Mouse (Mus musculus) limb, embryonic 10.5 days (tissue): Measurements from ENCODE around the gene Rad9a. TPM values are rescaled to one million over a fixed set of nuclear protein-coding genes. Genes with fewer than 3 reads are reported as not detected.

Experiments
- DNase-seq: peaks from one replicate; pipeline ENCODE4 v3.0.0-alpha.2; 2017; ENCODE audit warnings: low spot score
- H3K27ac ChIP-seq: fragments of 300-500 bp; sonication (generic); 2 replicates; pipeline ENCODE4 v1.5.1; 2016; ENCODE audit warnings: mild to moderate bottlenecking
- H3K27me3 ChIP-seq: fragments of 300-500 bp; sonication (generic); 2 replicates; pipeline ENCODE4 v1.6.1; 2016; ENCODE audit warnings: low read depth, mild to moderate bottlenecking; ENCODE audit not compliant: poor library complexity, severe bottlenecking
- H3K36me3 ChIP-seq: fragments of 300-500 bp; sonication (generic); 2 replicates; pipeline ENCODE4 v1.6.1; 2016; ENCODE audit warnings: mild to moderate bottlenecking, moderate library complexity
- H3K4me1 ChIP-seq: fragments of 300-500 bp; sonication (generic); 2 replicates; pipeline ENCODE4 v1.6.1; 2016
- H3K4me3 ChIP-seq: fragments of 300-500 bp; sonication (generic); 2 replicates; pipeline ENCODE4 v1.5.1; 2016; ENCODE audit warnings: mild to moderate bottlenecking, moderate library complexity
- H3K9me3 ChIP-seq: fragments of 300-500 bp; sonication (generic); replicated peaks from 2 replicates; pipeline ENCODE4 v1.6.1; 2016; ENCODE audit warnings: mild to moderate bottlenecking
- WGBS: fragments of 180-500 bp; shearing (Covaris S2); methylation state at CpG from one replicate; pipeline ENCODE4 v1.1.7; 2016; 5-methylcytosine and 5-hydroxymethylcytosine counted together
- polyA plus RNA-seq: library from polyadenylated mRNA; unstranded; fragments of >200 nt; fragmentation: Nextera tagmentation; extraction: Ambion mirVana; gene quantifications from 2 replicates; pipeline ENCODE4 v1.2.1, GENCODE M21; 2016

The Rad9a gene
- polyA plus RNA-seq, 1 experiment from 2014 or later: 58.2 TPM

DNA sequence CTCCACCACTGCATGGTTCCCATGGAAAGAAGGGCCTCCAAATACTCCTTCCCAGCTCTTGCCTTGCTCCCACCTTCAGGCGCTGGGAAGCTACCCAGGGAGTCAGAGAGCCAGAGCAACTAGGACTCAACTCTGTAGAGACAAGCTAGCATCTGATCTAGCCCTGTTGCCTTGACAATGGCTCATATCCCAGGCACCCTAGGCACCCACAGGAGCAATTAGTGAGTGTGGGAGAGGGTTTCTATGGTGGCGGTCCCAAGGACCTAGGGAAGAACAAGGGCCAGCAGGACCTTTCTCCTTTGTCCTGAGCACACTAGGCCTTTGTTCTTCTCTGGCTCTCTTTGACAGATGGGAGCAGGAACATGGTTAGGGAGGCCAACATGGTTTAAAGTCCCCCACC lies 17.8 kb downstream of the Rad9a start:
- Histone ChIP-seq H3K4me3 (no peak overlapping the region), H3K27ac (no peak overlapping the region), H3K36me3 (no peaks in the 10 kb centered on the region), H3K27me3 (no peaks in the 10 kb centered on the region), H3K9me3 (no peaks in the 10 kb centered on the region), H3K4me1 (peaks cover 21% of the 10 kb centered on the region)
- 91% methylated on average over 2 of the region's 2 CpGs for WGBS
- DNase-seq: no peak

DNA sequence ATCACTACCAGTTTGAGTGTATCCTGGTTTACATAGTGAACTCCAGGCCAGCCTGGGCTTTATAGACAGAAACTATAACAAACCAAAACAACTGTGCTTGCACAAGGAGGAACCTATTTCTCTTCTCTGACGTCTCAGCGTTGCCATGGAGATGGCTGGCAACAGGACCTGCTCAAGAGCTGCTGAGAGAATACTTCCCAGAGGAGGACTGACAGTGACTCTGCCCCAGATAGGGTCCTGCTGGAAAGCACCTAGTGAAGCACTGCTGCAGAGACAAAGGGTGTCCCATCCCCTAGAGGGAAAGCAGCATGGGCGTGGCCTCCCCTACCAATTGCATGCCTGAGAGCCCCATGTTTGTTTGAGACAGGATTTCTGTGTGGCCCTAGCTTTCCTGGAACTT lies 19.6 kb downstream of the Rad9a start:
- 54% methylated on average over 3 of the region's 3 CpGs for WGBS
- no peak overlapping the region for H3K27ac ChIP-seq
- no peak overlapping the region for H3K4me3 ChIP-seq
- H3K36me3 ChIP-seq: no peaks in the 10 kb centered on the region
- H3K4me1 ChIP-seq: peaks cover 21% of the 10 kb centered on the region
- no peak for DNase-seq
- no peaks in the 10 kb centered on the region for H3K9me3 ChIP-seq
- no peaks in the 10 kb centered on the region for H3K27me3 ChIP-seq

DNA sequence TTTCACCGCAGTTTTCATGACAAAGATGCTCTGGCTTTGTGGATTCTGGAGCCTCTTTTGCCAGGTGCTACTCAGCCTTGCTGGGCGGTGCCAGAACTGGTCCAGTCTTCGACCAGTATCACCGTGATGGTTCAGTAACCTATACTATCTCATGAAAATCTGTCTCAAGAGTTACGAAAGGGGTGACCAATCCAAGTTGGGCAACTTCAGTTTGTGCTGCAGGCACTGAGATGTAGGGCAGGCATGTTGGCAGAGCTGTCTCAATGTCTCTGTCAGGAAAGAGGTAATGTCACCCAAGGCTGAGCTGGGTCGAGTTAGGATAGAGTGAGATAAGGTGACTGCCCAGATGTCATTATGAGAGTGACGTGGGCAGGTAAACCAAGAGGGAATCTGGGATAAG lies 21.1 kb downstream of the Rad9a start:
- Histone ChIP-seq H3K4me3 (no peak overlapping the region), H3K27ac (no peak overlapping the region), H3K9me3 (no peaks in the 10 kb centered on the region), H3K36me3 (no peaks in the 10 kb centered on the region), H3K4me1 (peaks cover 25% of the 10 kb centered on the region), H3K27me3 (peaks cover 9% of the 10 kb centered on the region)
- no peak for DNase-seq
- WGBS: 89% methylated on average over 7 of the region's 7 CpGs

DNA sequence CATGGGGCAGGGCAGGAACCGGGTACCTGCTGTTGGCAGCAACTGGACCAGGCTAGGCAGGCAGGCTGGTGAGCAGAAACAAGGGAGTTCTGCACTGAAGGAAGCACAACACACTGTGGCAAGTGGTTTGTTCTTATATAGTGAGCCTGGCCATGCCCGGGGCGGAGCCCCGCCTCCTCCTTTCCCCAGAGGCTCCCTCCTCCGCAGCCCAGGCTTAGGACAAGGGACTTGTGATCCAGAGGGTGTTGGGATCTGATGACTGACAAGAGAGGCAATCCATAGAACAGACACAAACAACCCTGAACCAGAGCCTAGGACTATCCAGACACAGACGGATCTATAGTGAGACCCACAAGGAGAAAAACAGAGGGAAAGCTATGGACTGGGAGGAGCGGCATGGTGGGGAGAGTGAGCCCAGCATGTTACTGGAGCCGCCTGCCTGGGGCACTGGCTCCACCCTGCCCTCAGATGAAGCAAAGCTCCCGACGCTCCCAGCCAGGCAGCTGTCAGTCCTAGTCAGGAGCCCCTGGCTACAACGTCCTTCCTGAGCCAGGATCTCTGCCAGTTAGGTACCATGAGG lies 26.0 kb downstream of the Rad9a start, which contains the start of gene Carns1:
Gene Carns1, minus strand, starts transcription at position 112 of the 580 bp plus-strand sequence.
- H3K9me3 ChIP-seq: no peaks in the 10 kb centered on the region
- no peaks in the 10 kb centered on the region for H3K36me3 ChIP-seq
- 4% methylated on average over 11 of the region's 11 CpGs for WGBS
- DNase-seq: no peak
- H3K4me1 ChIP-seq: peaks cover 29% of the 10 kb centered on the region
- peak within 1 kb of the TSS; percentile 35 for H3K4me3 ChIP-seq
- peaks cover 15% of the 10 kb centered on the region for H3K27me3 ChIP-seq
- peak within 1 kb of the TSS; percentile 37; the same call in 1 of the 2 replicates for H3K27ac ChIP-seq

DNA sequence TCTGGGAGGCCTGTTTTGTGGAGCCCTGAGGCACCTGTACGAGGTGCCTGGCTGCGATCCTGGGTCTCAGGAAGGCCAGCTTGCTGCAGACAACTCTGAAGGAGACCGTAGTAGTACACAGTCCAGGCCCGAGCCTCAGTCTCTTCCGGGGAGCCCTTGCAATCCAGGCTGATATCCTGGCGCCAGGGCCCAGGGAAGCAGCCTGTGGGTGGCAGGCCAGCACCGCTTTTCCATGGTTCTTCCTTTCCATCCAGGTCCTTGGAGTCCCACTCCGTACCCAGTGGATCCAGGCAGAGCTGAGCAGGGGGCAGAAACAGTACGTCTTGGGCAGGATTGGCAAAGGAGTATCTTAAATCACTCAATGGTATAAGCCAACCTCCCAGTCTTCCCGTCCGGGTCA lies 28.5 kb downstream of the Rad9a start:
- no peak for DNase-seq
- Histone ChIP-seq H3K27ac (no peak overlapping the region), H3K27me3 (peaks cover 15% of the 10 kb centered on the region), H3K36me3 (no peaks in the 10 kb centered on the region), H3K4me1 (peaks cover 40% of the 10 kb centered on the region), H3K4me3 (no peak overlapping the region), H3K9me3 (no peaks in the 10 kb centered on the region)
- 55% methylated on average over 11 of the region's 11 CpGs for WGBS

- no peak overlapping the region for H3K4me3 ChIP-seq
- 63% methylated on average over 13 of the region's 13 CpGs for WGBS
Observed at GRCm38 (mm10) chr19:4171393-4172290, 29.8 kb downstream of the Rad9a start.

DNA sequence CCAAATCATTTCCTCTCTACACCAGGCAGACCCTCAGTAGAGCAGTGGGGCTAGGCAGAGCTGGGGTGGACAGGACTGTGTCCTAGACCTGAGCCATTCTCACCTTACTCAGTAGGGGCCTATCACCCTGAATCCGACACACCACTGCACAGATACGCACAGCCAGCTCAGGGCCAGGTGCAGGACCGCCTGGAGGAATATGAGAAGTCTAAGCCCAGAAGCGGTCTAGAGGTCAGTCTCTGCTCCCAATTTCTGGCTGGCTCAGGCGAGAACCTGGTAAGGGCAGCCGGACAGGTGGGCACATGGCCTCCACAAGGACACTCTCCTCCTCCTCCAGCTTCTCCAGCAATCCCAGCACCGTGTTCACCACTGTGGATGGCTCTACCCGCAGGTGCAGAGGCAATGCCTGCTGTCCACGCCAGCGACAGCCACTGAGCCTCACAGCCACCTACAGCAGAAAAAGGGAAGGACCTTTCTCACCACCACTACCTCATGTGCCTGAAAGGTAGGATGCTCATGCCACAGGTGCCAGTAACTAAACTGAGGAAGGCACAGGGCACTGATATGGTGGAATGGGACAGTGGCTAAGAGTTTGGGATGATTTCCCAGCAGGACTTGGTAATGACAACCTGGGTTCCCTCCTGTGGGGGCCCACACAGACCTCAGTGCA lies 30.6 kb downstream of the Rad9a start:
- Histone ChIP-seq H3K36me3 (no peaks in the 10 kb centered on the region), H3K27me3 (peaks cover 7% of the 10 kb centered on the region), H3K9me3 (no peaks in the 10 kb centered on the region), H3K4me1 (peaks cover 40% of the 10 kb centered on the region), H3K27ac (peak overlapping the region; percentile 14), H3K4me3 (no peak overlapping the region)
- DNase-seq: no peak
- WGBS: 88% methylated on average over 10 of the region's 10 CpGs

More at GRCm38 (mm10) chr19:4171393-4172290, 29.8 kb downstream of the Rad9a start:
- H3K27ac ChIP-seq: peak overlapping the region; percentile 14
- peaks cover 15% of the 10 kb centered on the region for H3K27me3 ChIP-seq
- H3K9me3 ChIP-seq: no peaks in the 10 kb centered on the region
- no peaks in the 10 kb centered on the region for H3K36me3 ChIP-seq
- peaks cover 40% of the 10 kb centered on the region for H3K4me1 ChIP-seq
- DNase-seq: no peak

DNA sequence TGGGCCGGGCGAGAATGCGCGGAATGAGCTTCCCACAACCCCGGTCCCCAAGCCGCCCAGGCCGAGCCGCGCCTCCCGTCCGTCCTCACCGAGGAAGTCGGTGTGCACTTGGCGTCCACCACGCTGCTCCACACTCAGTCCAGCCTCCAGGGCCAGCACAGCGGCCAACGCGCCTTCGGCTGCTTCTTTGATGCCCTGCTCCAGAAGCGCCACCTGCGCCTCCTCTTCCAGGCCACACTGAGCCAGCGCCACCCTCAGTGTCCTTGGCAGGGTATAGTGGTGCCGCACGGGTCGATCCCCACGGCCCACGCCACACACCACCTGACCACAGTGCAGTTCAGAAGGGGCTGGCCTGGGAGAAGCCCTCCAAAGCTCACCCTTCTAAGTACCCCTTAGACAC lies 31.7 kb downstream of the Rad9a start:
- DNase-seq: no peak
- 6% methylated on average over 27 of the region's 27 CpGs for whole genome bisulfite sequencing
- H3K4me1 ChIP-seq: peaks cover 39% of the 10 kb centered on the region

GRCm38 (mm10) chr19:4169378-4169784 lies 32.1 kb downstream of the Rad9a start:
- H3K36me3 ChIP-seq: no peaks in the 10 kb centered on the region
- no peaks in the 10 kb centered on the region for H3K9me3 ChIP-seq
- DNase-seq: peak; percentile 100
- H3K4me1 ChIP-seq: peaks cover 39% of the 10 kb centered on the region
- H3K27me3 ChIP-seq: peaks cover 6% of the 10 kb centered on the region; the same call in 1 of the 2 replicates
- WGBS: under 1% methylated on average over 43 of the region's 43 CpGs
- H3K27ac ChIP-seq: peak overlapping the region; percentile 89
- peak overlapping the region; percentile 55 for H3K4me3 ChIP-seq

More for the DNA sequence above, 31.7 kb downstream of the Rad9a start:
- H3K36me3 ChIP-seq: no peaks in the 10 kb centered on the region
- H3K27me3 ChIP-seq: peaks cover 6% of the 10 kb centered on the region; the same call in 1 of the 2 replicates
- peak overlapping the region; percentile 55 for H3K4me3 ChIP-seq
- no peaks in the 10 kb centered on the region for H3K9me3 ChIP-seq
- peak overlapping the region; percentile 89 for H3K27ac ChIP-seq

DNA sequence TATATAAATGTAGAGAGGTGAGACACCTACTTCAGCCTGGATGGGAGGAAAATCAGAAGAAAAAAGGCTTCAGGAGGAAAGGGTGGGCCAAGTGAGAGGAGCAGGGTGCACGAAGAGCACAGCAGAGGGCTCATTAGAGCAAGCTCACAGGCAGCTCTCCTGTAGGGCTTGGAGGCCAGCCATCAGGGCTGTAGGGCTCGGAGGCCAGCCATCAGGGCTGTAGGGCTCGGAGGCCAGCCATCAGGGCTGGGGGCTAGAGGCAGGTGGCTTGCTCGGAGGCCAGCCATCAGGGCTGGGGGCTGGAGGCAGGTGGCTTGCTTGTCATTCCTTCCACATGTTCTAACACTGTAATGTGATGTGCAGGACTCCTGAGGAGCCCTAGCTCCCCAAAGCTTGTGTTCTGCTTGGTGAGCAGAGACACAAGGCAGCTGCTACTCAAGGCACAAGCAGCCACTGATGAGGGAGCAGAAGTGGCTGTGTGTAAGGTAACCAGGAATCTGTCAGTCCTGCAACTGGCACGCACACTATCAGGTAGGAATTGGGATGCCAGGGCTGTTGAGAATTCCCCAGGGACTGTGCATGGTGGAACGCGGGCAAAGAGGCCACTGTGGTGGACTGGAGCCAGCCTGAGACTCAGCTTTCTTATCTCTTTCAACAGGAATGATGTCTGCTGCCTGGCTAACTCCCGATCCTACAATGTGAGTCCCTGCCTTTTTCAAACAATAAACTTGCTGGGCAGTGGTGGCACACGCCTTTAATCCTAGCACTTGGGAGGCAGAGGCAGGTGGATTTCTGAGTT lies 34.6 kb downstream of the Rad9a start:
- no peak overlapping the region for H3K4me3 ChIP-seq
- H3K4me1 ChIP-seq: peaks cover 48% of the 10 kb centered on the region
- H3K27ac ChIP-seq: 0 out of 2 replicates have a peak overlapping the region, but pooled peaks have one; percentile 4
- H3K27me3 ChIP-seq: peaks cover 6% of the 10 kb centered on the region; the same call in 1 of the 2 replicates
- DNase-seq: no peak
- no peaks in the 10 kb centered on the region for H3K9me3 ChIP-seq
- WGBS: 83% methylated on average over 9 of the region's 9 CpGs
- 0 out of 2 replicates have a peak, but pooled peaks cover under 1% of the 10 kb centered on the region for H3K36me3 ChIP-seq

GRCm38 (mm10) chr19:4164721-4165120 lies 36.7 kb downstream of the Rad9a start:
- H3K27me3 ChIP-seq: no peaks in the 10 kb centered on the region
- DNase-seq: no peak
- peaks cover 19% of the 10 kb centered on the region for H3K36me3 ChIP-seq
- no peaks in the 10 kb centered on the region for H3K9me3 ChIP-seq
- WGBS: 81% methylated on average over 2 of the region's 2 CpGs
- peak overlapping the region; percentile 56; the same call in 1 of the 2 replicates for H3K27ac ChIP-seq
- H3K4me3 ChIP-seq: no peak overlapping the region
- H3K4me1 ChIP-seq: peaks cover 27% of the 10 kb centered on the region

GRCm38 (mm10) chr19:4164100-4164499 lies 37.4 kb downstream of the Rad9a start:
- Histone ChIP-seq H3K4me3 (no peak overlapping the region; the same call in 1 of the 2 replicates), H3K36me3 (peaks cover 26% of the 10 kb centered on the region), H3K4me1 (peaks cover 24% of the 10 kb centered on the region), H3K9me3 (no peaks in the 10 kb centered on the region), H3K27me3 (no peaks in the 10 kb centered on the region), H3K27ac (peak overlapping the region; percentile 88; the same call in 1 of the 2 replicates)
- WGBS: 76% methylated on average over 3 of the region's 3 CpGs
- DNase-seq: no peak
